Mouse (Mus musculus): ENCODE data around the gene Marc2. TPM values are rescaled to one million over a fixed set of nuclear protein-coding genes. Genes with fewer than 3 reads are reported as not detected.

Gene Marc2
- polyA plus RNA-seq, 1 experiment from 2014 or later: 89.7 TPM

- no peak for ATAC-seq (replicated peaks; ENCODE audit: low FRiP score)
- Histone ChIP-seq H3K27ac (ENCODE audit: low read depth, low read length) (no peak overlapping the region), H3K4me3 (ENCODE audit: low read depth, low read length) (no peak overlapping the region), H3K4me2 (ENCODE audit: low read depth, low read length, severe bottlenecking) (no peak overlapping the region), H3K4me1 (replicated peaks; ENCODE audit: control insufficient read depth, insufficient read depth, low read length) (no peaks in the 10 kb centered on the region), H3K36me3 (ENCODE audit: control insufficient read depth, insufficient read depth, low read length) (no peaks in the 10 kb centered on the region), H3K9me3 (ENCODE audit: control insufficient read depth, low read length) (no peaks in the 10 kb centered on the region), H3K9ac (ENCODE audit: low read length) (no peak overlapping the region), H3K27me3 (ENCODE audit: control insufficient read depth, insufficient read depth, low read length) (peaks cover 11% of the 10 kb centered on the region)
- DNase-seq (ENCODE audit: low spot score): no peak
- 80% methylated on average over 2 of the region's 2 CpGs for WGBS
Observed at GRCm38 (mm10) chr1:184877306-184877705, 31.1 kb upstream of the Marc2 start.

- Histone ChIP-seq H3K4me3 (ENCODE audit: low read depth, low read length) (no peak overlapping the region), H3K36me3 (ENCODE audit: control insufficient read depth, insufficient read depth, low read length) (no peaks in the 10 kb centered on the region), H3K4me1 (replicated peaks; ENCODE audit: control insufficient read depth, insufficient read depth, low read length) (no peaks in the 10 kb centered on the region), H3K9me3 (ENCODE audit: control insufficient read depth, low read length) (no peaks in the 10 kb centered on the region), H3K27me3 (ENCODE audit: control insufficient read depth, insufficient read depth, low read length) (no peaks in the 10 kb centered on the region), H3K27ac (ENCODE audit: low read depth, low read length) (no peak overlapping the region), H3K4me2 (ENCODE audit: low read depth, low read length, severe bottlenecking) (no peak overlapping the region), H3K9ac (ENCODE audit: low read length) (no peak overlapping the region)
- no peak for ATAC-seq (replicated peaks; ENCODE audit: low FRiP score)
- 82% methylated on average over 11 of the region's 11 CpGs for WGBS
- DNase-seq (ENCODE audit: low spot score): no peak
Observed at GRCm38 (mm10) chr1:184873910-184874309, 27.7 kb upstream of the Marc2 start.

GRCm38 (mm10) chr1:184872069-184872819 is 26.0 kb upstream of the Marc2 start:
- Histone ChIP-seq H3K4me3 (ENCODE audit: low read depth, low read length) (no peak overlapping the region), H3K27me3 (ENCODE audit: control insufficient read depth, insufficient read depth, low read length) (0 out of 2 replicates have a peak, but pooled peaks cover 2% of the 10 kb centered on the region), H3K9me3 (ENCODE audit: control insufficient read depth, low read length) (no peaks in the 10 kb centered on the region), H3K4me1 (replicated peaks; ENCODE audit: control insufficient read depth, insufficient read depth, low read length) (no peaks in the 10 kb centered on the region), H3K4me2 (ENCODE audit: low read depth, low read length, severe bottlenecking) (no peak overlapping the region), H3K36me3 (ENCODE audit: control insufficient read depth, insufficient read depth, low read length) (no peaks in the 10 kb centered on the region), H3K9ac (ENCODE audit: low read length) (no peak overlapping the region), H3K27ac (ENCODE audit: low read depth, low read length) (no peak overlapping the region)
- no peak for ATAC-seq (replicated peaks; ENCODE audit: low FRiP score)
- DNase-seq (ENCODE audit: low spot score): no peak
- WGBS: 75% methylated on average over 7 of the region's 7 CpGs

DNA sequence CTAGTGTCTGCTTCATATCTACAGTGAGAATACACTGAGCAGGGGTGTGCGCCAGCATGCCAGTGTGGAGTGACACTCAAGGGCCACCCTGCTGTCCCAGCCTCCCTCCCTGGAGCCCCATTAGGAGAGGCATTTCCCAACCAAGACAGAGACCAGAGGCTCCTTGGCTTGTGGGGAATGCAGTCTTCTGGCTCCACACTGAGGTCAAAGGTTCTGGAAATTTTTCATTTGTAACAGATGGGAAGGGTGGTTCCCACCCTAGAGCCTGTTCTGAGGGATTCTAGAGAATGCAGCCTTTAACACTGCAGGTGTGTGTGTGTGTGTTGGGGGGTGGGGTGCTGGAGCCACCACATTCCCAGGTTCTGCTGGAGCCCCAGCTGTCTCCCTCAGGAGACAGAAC is 25.3 kb upstream of the Marc2 start:
- Histone ChIP-seq H3K27me3 (ENCODE audit: control insufficient read depth, insufficient read depth, low read length) (peaks cover 5% of the 10 kb centered on the region; the same call in 1 of the 2 replicates), H3K9me3 (ENCODE audit: control insufficient read depth, low read length) (no peaks in the 10 kb centered on the region), H3K4me3 (ENCODE audit: low read depth, low read length) (no peak overlapping the region), H3K9ac (ENCODE audit: low read length) (no peak overlapping the region), H3K4me2 (ENCODE audit: low read depth, low read length, severe bottlenecking) (no peak overlapping the region), H3K36me3 (ENCODE audit: control insufficient read depth, insufficient read depth, low read length) (no peaks in the 10 kb centered on the region), H3K27ac (ENCODE audit: low read depth, low read length) (no peak overlapping the region), H3K4me1 (replicated peaks; ENCODE audit: control insufficient read depth, insufficient read depth, low read length) (no peaks in the 10 kb centered on the region)
- 78% methylated on average over 1 of the region's 1 CpGs for WGBS
- no peak for DNase-seq (ENCODE audit: low spot score)
- no peak for ATAC-seq (replicated peaks; ENCODE audit: low FRiP score)

DNA sequence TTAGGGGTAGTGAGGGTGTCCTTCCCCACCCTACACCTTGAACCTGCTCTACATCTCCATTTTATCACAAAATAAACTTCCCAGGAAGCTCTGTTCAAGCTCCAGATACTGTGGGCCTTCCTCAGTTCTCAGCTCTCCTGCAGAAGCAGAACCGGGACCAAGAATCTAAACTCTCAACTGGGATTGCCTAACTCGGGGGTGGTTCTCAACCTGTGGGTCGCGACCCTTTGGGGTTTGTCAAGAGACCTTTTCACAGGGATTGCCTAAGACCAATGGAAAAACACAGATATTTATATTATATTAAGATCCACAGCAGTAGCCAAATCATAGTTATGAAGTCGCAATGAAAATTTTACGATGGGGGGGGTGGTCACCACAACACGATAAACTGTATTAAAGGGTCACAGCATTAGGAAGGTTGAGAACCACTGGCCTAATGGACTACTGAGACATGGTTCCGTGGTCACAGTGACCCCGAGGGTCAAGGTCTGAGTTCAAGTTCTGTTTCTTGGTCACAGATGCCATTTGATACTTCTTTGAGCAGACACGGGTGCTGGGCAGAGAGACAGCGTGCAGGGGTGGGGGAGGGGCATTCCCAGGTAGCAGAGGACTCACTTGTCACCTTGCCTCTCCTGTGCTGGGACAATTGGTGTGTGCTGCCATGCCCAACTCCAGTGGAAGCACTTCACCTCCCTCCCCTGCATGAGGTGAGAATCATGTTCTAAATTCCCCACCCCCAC is 24.6 kb upstream of the Marc2 start:
- Histone ChIP-seq H3K4me1 (replicated peaks; ENCODE audit: control insufficient read depth, insufficient read depth, low read length) (no peaks in the 10 kb centered on the region), H3K27ac (ENCODE audit: low read depth, low read length) (no peak overlapping the region), H3K4me2 (ENCODE audit: low read depth, low read length, severe bottlenecking) (no peak overlapping the region), H3K36me3 (ENCODE audit: control insufficient read depth, insufficient read depth, low read length) (no peaks in the 10 kb centered on the region), H3K4me3 (ENCODE audit: low read depth, low read length) (no peak overlapping the region), H3K9me3 (ENCODE audit: control insufficient read depth, low read length) (no peaks in the 10 kb centered on the region), H3K27me3 (ENCODE audit: control insufficient read depth, insufficient read depth, low read length) (peaks cover 5% of the 10 kb centered on the region; the same call in 1 of the 2 replicates), H3K9ac (ENCODE audit: low read length) (no peak overlapping the region)
- WGBS: 81% methylated on average over 11 of the region's 11 CpGs
- ATAC-seq (replicated peaks; ENCODE audit: low FRiP score) (no peak), DNase-seq (ENCODE audit: low spot score) (no peak)

DNA sequence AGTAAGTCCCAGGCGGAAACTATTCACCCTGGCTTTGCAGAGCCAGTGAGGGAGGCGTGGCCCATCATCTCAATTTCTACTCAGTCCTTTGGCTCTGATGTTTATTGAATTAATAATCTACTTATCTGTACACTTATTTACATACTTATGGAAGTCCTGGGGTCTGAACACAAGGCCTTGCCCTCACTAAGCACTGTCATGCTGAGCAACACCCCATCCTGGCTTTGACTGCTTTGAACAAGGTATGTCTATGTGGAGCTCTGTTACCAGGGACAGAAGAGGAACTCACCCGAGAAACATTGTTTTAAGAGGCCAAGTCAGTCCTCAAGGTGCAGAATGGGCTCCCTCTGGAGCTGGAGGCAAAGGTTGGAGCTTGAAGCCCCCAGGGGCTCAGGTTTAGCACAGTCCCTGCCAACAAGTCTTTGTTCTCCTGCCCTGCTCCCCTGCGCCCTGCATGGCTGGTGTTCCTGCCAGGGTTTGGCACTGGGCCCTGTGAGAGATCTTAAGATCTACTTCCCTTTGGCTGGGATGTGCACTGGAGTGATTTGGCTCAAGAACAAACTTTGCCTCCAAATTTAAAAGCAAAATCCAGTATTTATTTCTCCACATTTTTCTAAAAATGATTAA is 23.8 kb upstream of the Marc2 start:
- H3K4me1 ChIP-seq (replicated peaks; ENCODE audit: control insufficient read depth, insufficient read depth, low read length): no peaks in the 10 kb centered on the region
- H3K4me2 ChIP-seq (ENCODE audit: low read depth, low read length, severe bottlenecking): no peak overlapping the region
- ATAC-seq (replicated peaks; ENCODE audit: low FRiP score) (peak; percentile 60), DNase-seq (ENCODE audit: low spot score) (no peak)
- 44% methylated on average over 4 of the region's 4 CpGs for WGBS
- peaks cover 5% of the 10 kb centered on the region; the same call in 1 of the 2 replicates for H3K27me3 ChIP-seq (ENCODE audit: control insufficient read depth, insufficient read depth, low read length)
- H3K4me3 ChIP-seq (ENCODE audit: low read depth, low read length): no peak overlapping the region
- no peaks in the 10 kb centered on the region for H3K36me3 ChIP-seq (ENCODE audit: control insufficient read depth, insufficient read depth, low read length)
- no peak overlapping the region for H3K9ac ChIP-seq (ENCODE audit: low read length)
- H3K27ac ChIP-seq (ENCODE audit: low read depth, low read length): no peak overlapping the region
- no peaks in the 10 kb centered on the region for H3K9me3 ChIP-seq (ENCODE audit: control insufficient read depth, low read length)

GRCm38 (mm10) chr1:184867640-184868120 is 21.4 kb upstream of the Marc2 start:
- Histone ChIP-seq H3K27ac (ENCODE audit: low read depth, low read length) (no peak overlapping the region), H3K27me3 (ENCODE audit: control insufficient read depth, insufficient read depth, low read length) (peaks cover 5% of the 10 kb centered on the region; the same call in 1 of the 2 replicates), H3K9ac (ENCODE audit: low read length) (no peak overlapping the region), H3K4me2 (ENCODE audit: low read depth, low read length, severe bottlenecking) (no peak overlapping the region), H3K36me3 (ENCODE audit: control insufficient read depth, insufficient read depth, low read length) (no peaks in the 10 kb centered on the region), H3K4me3 (ENCODE audit: low read depth, low read length) (no peak overlapping the region), H3K4me1 (replicated peaks; ENCODE audit: control insufficient read depth, insufficient read depth, low read length) (no peaks in the 10 kb centered on the region), H3K9me3 (ENCODE audit: control insufficient read depth, low read length) (no peaks in the 10 kb centered on the region)
- DNase-seq (ENCODE audit: low spot score) (no peak), ATAC-seq (replicated peaks; ENCODE audit: low FRiP score) (no peak)
- 82% methylated on average over 3 of the region's 3 CpGs for WGBS

DNA sequence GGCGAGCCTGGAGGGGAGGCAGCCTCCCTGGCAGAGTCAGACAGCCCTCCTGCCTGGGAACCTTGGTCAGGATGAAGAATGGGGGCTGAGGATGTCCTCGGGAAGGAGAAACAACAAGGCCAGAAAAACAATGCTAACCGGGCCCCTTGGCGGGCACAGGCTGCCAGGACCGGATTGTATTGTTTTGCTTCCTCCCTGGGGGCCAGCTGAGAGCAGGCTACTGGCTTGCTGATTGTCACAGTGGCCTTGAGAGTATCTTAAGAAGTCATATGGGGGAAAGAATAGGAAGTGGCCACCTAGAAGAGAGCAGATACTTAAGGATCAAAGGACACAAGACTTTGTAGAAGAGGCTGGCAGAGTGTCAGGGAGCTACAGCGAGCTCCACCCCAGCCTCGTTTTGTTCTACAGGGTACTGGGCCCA is 18.1 kb upstream of the Marc2 start:
- H3K4me3 ChIP-seq (ENCODE audit: low read depth, low read length): no peak overlapping the region
- H3K4me1 ChIP-seq (replicated peaks; ENCODE audit: control insufficient read depth, insufficient read depth, low read length): no peaks in the 10 kb centered on the region
- H3K4me2 ChIP-seq (ENCODE audit: low read depth, low read length, severe bottlenecking): no peak overlapping the region
- H3K27ac ChIP-seq (ENCODE audit: low read depth, low read length): no peak overlapping the region
- H3K27me3 ChIP-seq (ENCODE audit: control insufficient read depth, insufficient read depth, low read length): peaks cover 5% of the 10 kb centered on the region; the same call in 1 of the 2 replicates
- H3K36me3 ChIP-seq (ENCODE audit: control insufficient read depth, insufficient read depth, low read length): no peaks in the 10 kb centered on the region
- WGBS: 16% methylated on average over 7 of the region's 7 CpGs
- no peak overlapping the region for H3K9ac ChIP-seq (ENCODE audit: low read length)
- ATAC-seq (replicated peaks; ENCODE audit: low FRiP score): no peak
- no peaks in the 10 kb centered on the region for H3K9me3 ChIP-seq (ENCODE audit: control insufficient read depth, low read length)
- DNase-seq (ENCODE audit: low spot score): no peak

Measured in forebrain, embryonic 11.5 days (tissue).